Mouse (Mus musculus): ENCODE measurements around the gene Amn1. TPM values are rescaled to one million over a fixed set of nuclear protein-coding genes. Genes with fewer than 3 reads are reported as not detected.

Gene Amn1
- total RNA-seq, 2 experiments from 2014 or later: 19.3 to 20.1 TPM

DNA sequence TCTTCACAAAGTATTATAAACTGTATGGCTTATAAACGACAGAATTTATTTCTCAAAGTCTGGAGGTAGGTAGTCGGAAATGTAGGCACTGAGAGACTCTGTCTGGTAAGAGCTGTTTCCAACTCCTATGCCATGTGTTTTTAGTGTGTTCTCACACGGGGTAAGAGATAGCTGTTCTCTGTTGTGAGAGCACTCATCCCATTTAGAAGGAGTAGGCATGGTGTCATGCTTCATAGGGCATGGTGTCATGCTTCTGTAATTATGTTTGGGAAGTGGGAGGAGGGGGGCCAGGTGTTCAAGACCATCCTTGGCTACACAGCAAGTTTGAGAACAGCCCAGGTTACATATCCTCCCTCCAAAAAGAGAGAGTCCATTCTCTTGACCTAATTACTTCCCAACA, 80.9 kb downstream of the Amn1 start:
- no peak for DNase-seq

Other genes with a start within 250 kb of the Amn1 start
- gene Sinhcaf, start 242.2 kb downstream of the Amn1 start, total RNA-seq (2021): 1 to 10 TPM; 3.3 to 4.6 TPM
- 10 to 100 TPM; 15.9 to 16.1 TPM for gene Dennd5b, start 87.0 kb downstream of the Amn1 start, total RNA-seq (2021)
- gene Gm10203, start 58.5 kb downstream of the Amn1 start, total RNA-seq (2021): not detected
- gene Etfbkmt, start 48.9 kb downstream of the Amn1 start, total RNA-seq (2021): 10 to 100 TPM; 21.6 to 27.4 TPM
- 10 to 100 TPM; 32.5 to 40.2 TPM for gene Resf1, start 120.7 kb upstream of the Amn1 start, total RNA-seq (2021)
- 1 to 10 TPM; 3.9 to 5.2 TPM for gene Bicd1, start 220.2 kb upstream of the Amn1 start, total RNA-seq (2021)